Mouse (Mus musculus): ENCODE results near the gene Lpin3. TPM values are rescaled to one million over a fixed set of nuclear protein-coding genes. Genes with fewer than 3 reads are reported as not detected.

Gene Lpin3
- 0.13 and 0.15 TPM in 2 replicates for polyA plus RNA-seq (2015; fragmentation: Nextera tagmentation; extraction: Ambion mirVana)

DNA sequence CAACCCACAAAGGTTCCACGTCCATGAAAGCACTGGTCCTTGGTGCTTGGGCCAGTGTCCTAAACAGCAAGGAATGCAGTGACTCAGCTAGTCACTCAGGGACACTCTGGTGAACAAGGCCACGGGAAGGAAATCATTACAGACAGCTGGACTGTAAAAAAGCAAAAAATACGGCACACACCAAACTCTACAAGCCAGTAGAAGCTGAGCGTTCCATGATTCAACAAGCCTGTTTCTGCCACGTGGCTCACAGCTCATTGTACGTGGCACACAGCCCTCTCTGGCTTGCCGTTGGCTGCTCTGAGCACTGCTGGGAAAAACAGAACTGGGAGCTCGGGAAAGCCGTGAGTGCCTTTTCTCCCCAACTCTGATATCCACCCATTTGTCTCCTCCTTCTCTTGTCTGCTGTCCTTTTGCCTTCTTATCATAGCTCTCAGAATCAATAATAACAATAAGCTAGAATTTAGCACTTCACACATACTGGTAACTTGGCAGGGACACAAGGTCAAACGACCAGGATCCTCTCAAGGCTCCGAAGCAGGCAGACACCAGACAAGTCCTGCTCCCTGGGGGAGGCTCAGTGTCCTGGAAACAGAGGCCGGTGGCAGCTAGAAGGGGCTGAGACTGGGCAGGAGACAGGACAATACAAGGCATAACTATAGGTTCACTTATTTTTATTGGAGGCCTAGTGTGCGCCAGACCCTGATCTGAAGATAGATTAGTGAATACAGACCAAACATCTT lies at the start of gene Lpin3:
Lpin3 (plus strand) TSS at position 218 of the 743 bp plus-strand sequence.
- Histone ChIP-seq H3K4me1 (0 out of 2 replicates have a peak, but pooled peaks cover 3% of the 10 kb centered on the region), H3K27ac (replicated peaks) (no peak within 1 kb of the TSS), H3K9ac (replicated peaks) (no peak within 1 kb of the TSS), H3K27me3 (no peaks in the 10 kb centered on the region), H3K4me2 (replicated peaks) (no peak within 1 kb of the TSS), H3K9me3 (no peaks in the 10 kb centered on the region), H3K4me3 (no peak within 1 kb of the TSS), H3K36me3 (no peaks in the 10 kb centered on the region)
- 68% methylated on average over 13 of the region's 13 CpGs for WGBS
- ATAC-seq (replicated peaks): no peak

DNA sequence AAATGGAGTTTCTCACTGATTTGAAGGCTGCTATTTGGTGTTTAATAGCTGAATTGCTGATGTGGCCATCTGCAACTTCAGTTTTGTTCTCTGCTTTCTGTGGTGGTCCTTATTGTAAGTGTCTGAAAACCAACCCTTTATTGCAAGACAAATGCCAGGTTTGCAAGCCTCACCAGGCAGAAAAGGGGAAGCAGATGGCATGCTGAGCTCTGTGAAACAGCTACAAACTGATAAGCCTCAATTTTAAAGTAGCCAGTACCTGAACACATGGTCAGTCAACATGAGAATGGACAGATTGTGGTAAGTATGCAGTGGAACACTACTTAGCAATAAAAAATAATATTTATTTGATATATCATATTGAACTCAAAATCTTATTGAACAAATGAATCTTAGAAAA lies 39.6 kb upstream of the Lpin3 start:
- Histone ChIP-seq H3K4me3 (no peak overlapping the region), H3K36me3 (no peaks in the 10 kb centered on the region), H3K9me3 (no peaks in the 10 kb centered on the region), H3K27me3 (no peaks in the 10 kb centered on the region), H3K4me1 (0 out of 2 replicates have a peak, but pooled peaks cover 8% of the 10 kb centered on the region), H3K9ac (replicated peaks) (no peak overlapping the region), H3K27ac (replicated peaks) (peak overlapping the region; percentile 56), H3K4me2 (replicated peaks) (no peak overlapping the region)
- no peak for ATAC-seq (replicated peaks)

DNA sequence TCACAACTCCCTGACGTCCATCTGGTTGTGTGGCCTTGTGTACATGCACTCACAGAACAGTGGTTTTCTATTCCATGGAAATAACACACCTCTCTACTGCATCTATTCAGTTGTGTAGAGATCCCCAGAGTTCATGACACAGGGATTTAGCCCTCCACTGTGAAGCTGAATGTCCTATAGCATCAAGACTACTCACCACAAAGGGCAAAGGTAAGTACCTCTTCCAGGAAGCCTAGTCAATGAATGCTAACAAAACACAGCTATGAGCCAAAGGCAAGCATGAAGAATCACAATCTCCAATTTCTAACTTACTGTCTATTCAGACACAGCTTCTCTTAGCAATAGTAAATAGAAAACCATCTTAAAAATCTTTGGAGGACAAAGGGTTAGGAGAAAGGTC lies 32.8 kb upstream of the Lpin3 start:
- Histone ChIP-seq H3K4me2 (replicated peaks) (no peak overlapping the region), H3K9me3 (no peaks in the 10 kb centered on the region), H3K4me1 (no peaks in the 10 kb centered on the region), H3K4me3 (no peak overlapping the region), H3K27ac (replicated peaks) (no peak overlapping the region), H3K27me3 (no peaks in the 10 kb centered on the region), H3K36me3 (no peaks in the 10 kb centered on the region), H3K9ac (replicated peaks) (no peak overlapping the region)
- no peak for ATAC-seq (replicated peaks)
- 82% methylated on average over 1 of the region's 1 CpGs for WGBS

DNA sequence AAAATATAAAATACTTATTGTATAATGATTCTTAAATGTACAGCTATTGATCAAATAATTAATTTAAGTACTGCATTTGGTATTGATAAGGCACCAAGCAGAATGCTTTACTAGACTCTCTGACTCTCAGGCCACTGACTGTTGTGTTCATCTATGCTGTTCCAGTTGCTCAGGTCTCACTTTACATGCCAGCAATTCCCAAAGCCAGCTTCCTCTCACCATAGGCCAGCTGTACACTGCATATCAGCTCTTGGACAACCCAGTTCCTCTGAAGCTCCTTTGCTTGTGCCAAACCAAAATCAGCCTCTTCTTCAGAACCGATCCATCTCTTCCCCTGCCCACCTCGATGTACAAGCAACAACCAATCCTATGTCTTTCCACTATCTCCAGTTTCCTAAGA lies 32.3 kb upstream of the Lpin3 start:
- no peak overlapping the region for H3K27ac ChIP-seq (replicated peaks)
- H3K27me3 ChIP-seq: no peaks in the 10 kb centered on the region
- no peak overlapping the region for H3K4me3 ChIP-seq
- no peak overlapping the region for H3K9ac ChIP-seq (replicated peaks)
- H3K4me1 ChIP-seq: no peaks in the 10 kb centered on the region
- no peaks in the 10 kb centered on the region for H3K9me3 ChIP-seq
- no peak for ATAC-seq (replicated peaks)
- no peak overlapping the region for H3K4me2 ChIP-seq (replicated peaks)
- WGBS: 92% methylated on average over 2 of the region's 2 CpGs
- no peaks in the 10 kb centered on the region for H3K36me3 ChIP-seq

DNA sequence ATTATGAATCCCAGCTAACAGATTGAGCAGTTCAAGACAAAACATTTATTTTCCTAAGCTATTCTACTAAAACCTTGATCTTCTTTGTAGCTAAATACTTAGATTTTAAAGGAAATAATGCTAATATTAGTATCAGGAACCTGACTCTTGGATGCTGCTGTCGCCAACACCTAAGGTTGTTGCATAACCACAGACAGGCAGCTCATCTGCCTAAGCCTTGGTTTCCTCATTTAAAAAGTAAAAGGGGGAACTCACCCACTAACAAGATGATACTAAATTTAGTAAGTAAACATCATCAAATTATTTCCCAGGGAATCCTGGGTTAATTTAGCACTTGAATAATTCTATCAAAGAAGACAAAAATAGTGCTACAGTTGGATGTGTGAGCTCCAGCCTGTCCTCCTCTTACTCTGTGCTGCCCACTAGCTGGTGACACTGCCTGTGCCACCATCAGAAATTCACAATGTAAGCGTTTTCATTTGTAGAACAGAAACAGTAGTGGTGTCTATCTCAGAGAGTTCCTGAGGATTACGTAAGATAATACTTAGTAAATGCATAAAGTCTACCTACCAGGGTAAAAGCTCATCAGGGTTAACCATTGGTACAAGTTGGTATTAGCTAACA lies 30.7 kb upstream of the Lpin3 start:
- Histone ChIP-seq H3K36me3 (no peaks in the 10 kb centered on the region), H3K27ac (replicated peaks) (no peak overlapping the region), H3K4me3 (no peak overlapping the region)

DNA sequence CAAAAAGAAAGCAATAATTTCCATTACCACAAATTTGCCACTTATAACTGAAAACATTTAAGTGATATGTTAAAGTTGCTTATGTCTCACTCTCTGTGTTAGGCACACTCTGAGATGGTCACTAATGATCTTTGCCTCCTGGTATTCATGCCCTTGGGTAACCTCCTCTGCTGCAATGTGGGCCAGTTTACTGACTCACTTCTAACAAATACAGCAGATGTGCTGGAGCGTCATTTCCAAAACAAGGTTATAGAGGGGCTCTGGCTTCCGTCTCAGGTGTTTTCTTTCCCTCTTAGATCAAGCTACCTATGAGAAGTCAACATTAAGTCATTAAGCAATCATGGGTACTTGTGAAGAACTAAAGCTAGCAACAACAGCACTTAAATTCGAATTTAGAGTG lies 30.1 kb upstream of the Lpin3 start:
- 83% methylated on average over 3 of the region's 3 CpGs for WGBS
- H3K4me3 ChIP-seq: no peak overlapping the region
- no peak for ATAC-seq (replicated peaks)
- H3K27ac ChIP-seq (replicated peaks): no peak overlapping the region
- H3K4me2 ChIP-seq (replicated peaks): no peak overlapping the region
- peaks cover 10% of the 10 kb centered on the region; the same call in 1 of the 2 replicates for H3K4me1 ChIP-seq
- H3K36me3 ChIP-seq: no peaks in the 10 kb centered on the region
- H3K27me3 ChIP-seq: no peaks in the 10 kb centered on the region
- H3K9me3 ChIP-seq: no peaks in the 10 kb centered on the region
- H3K9ac ChIP-seq (replicated peaks): no peak overlapping the region

More for the DNA sequence above, 30.7 kb upstream of the Lpin3 start:
- ATAC-seq (replicated peaks): no peak
- H3K27me3 ChIP-seq: no peaks in the 10 kb centered on the region
- no peak overlapping the region for H3K4me2 ChIP-seq (replicated peaks)
- no peak overlapping the region for H3K9ac ChIP-seq (replicated peaks)
- WGBS: 83% methylated on average over 3 of the region's 3 CpGs
- H3K9me3 ChIP-seq: no peaks in the 10 kb centered on the region
- H3K4me1 ChIP-seq: peaks cover 7% of the 10 kb centered on the region; the same call in 1 of the 2 replicates

DNA sequence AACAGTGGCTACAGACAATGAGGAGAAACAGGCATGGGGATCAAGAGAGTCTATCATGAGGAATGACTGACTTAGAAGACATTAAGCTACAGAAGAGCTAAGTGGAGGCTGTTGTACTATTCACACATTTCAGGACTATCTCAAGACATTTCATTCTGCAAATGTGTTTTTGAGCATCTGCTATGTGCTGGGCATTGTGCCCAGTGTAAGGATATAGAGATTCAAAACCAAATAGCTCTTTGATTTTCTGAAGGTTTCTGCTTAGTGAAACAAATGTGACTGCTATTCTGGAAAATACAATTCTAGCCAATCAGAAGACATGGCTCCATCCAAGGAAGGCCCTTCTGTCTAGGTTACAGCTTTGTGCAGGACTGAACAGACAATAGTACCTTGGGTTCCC lies 25.8 kb upstream of the Lpin3 start:
- no peaks in the 10 kb centered on the region for H3K36me3 ChIP-seq
- no peaks in the 10 kb centered on the region for H3K27me3 ChIP-seq
- peak overlapping the region; percentile 65 for H3K27ac ChIP-seq (replicated peaks)
- H3K4me2 ChIP-seq (replicated peaks): no peak overlapping the region
- ATAC-seq (replicated peaks): 0 out of 2 replicates have a peak, but pooled peaks have one; percentile 55
- no peak overlapping the region for H3K9ac ChIP-seq (replicated peaks)
- no peaks in the 10 kb centered on the region for H3K9me3 ChIP-seq
- H3K4me3 ChIP-seq: no peak overlapping the region
- H3K4me1 ChIP-seq: peaks cover 10% of the 10 kb centered on the region; the same call in 1 of the 2 replicates

DNA sequence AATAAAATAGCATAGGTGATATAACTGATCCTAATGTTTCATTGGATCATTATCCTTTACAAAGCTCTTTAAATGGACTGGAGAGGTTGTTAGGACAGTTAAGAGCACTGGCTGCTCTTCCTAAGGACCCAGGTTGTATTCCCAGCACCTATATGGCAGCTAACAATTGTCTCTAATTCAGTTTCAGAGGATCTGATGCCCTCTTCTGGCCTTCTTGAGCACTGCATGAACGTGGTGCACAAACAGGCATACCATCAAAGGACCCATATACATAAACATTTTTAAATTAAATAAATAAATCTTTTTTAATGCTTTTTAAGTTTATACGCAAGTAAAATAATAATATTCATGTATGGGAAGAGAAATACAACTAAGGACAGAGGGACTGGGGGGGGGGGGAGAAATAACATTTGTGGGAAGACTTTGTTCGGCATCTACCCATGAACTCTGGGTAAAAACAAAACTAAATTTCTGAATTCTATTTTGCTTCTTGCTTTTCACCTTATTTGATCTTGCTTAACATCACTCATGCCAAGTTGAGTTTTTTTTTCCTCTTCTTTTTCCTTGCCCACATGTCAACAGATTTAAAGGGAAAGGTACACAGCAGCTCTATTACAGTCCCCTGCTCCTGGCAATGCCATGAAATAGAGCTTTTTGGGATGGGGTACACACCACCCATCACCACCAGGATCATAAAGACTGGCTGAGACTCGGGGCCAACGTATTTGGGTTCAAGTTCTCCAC lies 23.9 kb upstream of the Lpin3 start:
- WGBS: 82% methylated on average over 5 of the region's 5 CpGs
- Histone ChIP-seq H3K27ac (replicated peaks) (no peak overlapping the region), H3K27me3 (no peaks in the 10 kb centered on the region)

DNA sequence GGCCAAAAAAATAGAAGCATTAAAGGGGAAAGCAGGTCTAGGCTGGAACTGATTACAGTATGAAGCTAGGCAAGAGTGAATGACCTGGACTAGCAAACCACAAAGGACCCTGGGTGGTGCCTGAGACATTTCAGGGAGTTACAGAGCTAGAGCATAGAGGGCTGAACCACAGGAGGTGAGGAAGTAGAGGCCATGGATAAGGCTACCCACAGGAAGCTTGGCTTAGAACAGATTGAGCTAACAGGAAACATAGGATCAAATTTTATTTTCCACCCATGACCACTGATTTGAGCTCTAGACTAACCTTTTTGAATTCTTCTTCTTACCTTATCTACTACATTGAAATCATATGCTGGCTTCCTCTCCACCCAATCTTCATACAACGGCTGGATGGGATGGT lies 20.1 kb upstream of the Lpin3 start:
- ATAC-seq (replicated peaks): no peak
- Histone ChIP-seq H3K9ac (replicated peaks) (no peak overlapping the region), H3K36me3 (no peaks in the 10 kb centered on the region), H3K27me3 (no peaks in the 10 kb centered on the region), H3K4me3 (no peak overlapping the region), H3K4me1 (peaks cover 1% of the 10 kb centered on the region; the same call in 1 of the 2 replicates), H3K9me3 (no peaks in the 10 kb centered on the region), H3K4me2 (replicated peaks) (no peak overlapping the region), H3K27ac (replicated peaks) (no peak overlapping the region)
- 81% methylated on average over 1 of the region's 1 CpGs for WGBS

More for the DNA sequence above, 23.9 kb upstream of the Lpin3 start:
- no peaks in the 10 kb centered on the region for H3K36me3 ChIP-seq
- H3K4me3 ChIP-seq: no peak overlapping the region
- H3K4me2 ChIP-seq (replicated peaks): no peak overlapping the region
- no peaks in the 10 kb centered on the region for H3K9me3 ChIP-seq
- no peak overlapping the region for H3K9ac ChIP-seq (replicated peaks)
- peaks cover 10% of the 10 kb centered on the region; the same call in 1 of the 2 replicates for H3K4me1 ChIP-seq
- ATAC-seq (replicated peaks): no peak

DNA sequence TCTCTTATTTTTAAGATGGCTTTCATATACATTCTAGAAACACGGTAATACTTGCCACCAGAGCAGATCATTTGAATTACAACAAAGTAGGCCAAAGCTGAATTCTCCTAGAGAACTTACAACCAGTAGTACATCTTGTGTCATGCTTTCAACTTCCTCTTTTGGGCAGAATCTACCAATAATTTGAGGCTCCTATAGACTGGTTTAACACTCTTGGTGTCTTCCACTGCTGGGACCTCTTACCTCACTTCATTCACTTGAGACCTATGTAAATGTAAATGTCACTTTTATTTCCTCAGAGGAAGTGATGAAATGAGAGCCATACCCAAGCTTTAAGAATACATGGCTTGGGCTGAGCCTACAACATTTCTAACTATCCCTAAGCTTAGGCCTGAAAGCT lies 16.4 kb upstream of the Lpin3 start:
- H3K9me3 ChIP-seq: no peaks in the 10 kb centered on the region
- no peak for ATAC-seq (replicated peaks)
- H3K9ac ChIP-seq (replicated peaks): no peak overlapping the region
- no peak overlapping the region for H3K27ac ChIP-seq (replicated peaks)
- H3K27me3 ChIP-seq: no peaks in the 10 kb centered on the region
- no peaks in the 10 kb centered on the region for H3K36me3 ChIP-seq
- peaks cover 2% of the 10 kb centered on the region; the same call in 1 of the 2 replicates for H3K4me1 ChIP-seq
- no peak overlapping the region for H3K4me2 ChIP-seq (replicated peaks)
- no peak overlapping the region for H3K4me3 ChIP-seq
- 87% methylated on average over 1 of the region's 1 CpGs for WGBS

DNA sequence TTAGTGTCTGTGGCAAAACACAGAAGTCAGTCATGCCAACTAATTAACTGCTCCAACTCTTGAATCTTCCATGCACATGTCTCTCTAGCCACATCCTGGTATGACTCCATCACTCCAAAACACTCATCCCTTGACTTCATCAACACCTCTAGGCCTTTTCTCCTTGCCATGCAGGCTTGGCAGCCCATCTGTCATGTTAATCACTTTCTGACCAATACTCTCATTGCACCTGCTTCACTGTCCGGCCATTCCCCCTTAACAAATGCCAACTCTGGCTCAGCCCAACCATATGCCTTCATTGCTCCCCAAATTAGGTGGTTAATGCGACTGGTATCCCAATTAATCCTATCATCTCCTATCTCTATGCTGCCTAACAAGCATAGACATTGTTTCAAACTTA lies 15.2 kb upstream of the Lpin3 start:
- Histone ChIP-seq H3K27ac (replicated peaks) (no peak overlapping the region), H3K4me2 (replicated peaks) (no peak overlapping the region), H3K9ac (replicated peaks) (no peak overlapping the region), H3K9me3 (no peaks in the 10 kb centered on the region), H3K36me3 (no peaks in the 10 kb centered on the region), H3K4me1 (peaks cover 2% of the 10 kb centered on the region; the same call in 1 of the 2 replicates), H3K4me3 (no peak overlapping the region), H3K27me3 (no peaks in the 10 kb centered on the region)
- no peak for ATAC-seq (replicated peaks)
- 45% methylated on average over 2 of the region's 2 CpGs for WGBS

DNA sequence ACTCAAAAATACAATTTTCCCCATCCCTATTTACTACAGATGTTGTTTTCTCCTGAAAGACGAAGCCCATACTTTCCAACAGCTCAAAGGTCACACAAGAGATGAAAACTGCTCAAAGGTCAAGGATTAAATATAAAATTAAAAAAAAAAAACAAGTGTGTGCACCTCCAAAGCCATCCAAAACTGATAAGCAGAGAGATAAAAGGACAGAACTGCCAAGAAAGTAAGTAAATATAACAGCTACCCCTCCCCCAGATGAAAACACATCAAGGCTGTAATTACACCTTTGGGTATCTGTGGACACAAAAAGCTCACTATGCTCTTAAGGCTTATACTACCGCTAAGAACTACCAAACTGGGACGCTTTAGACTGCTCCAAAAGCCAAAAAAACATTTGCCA lies 11.0 kb upstream of the Lpin3 start:
- Histone ChIP-seq H3K9ac (replicated peaks) (no peak overlapping the region), H3K36me3 (no peaks in the 10 kb centered on the region), H3K9me3 (no peaks in the 10 kb centered on the region), H3K27ac (replicated peaks) (no peak overlapping the region), H3K4me3 (no peak overlapping the region), H3K4me2 (replicated peaks) (no peak overlapping the region), H3K4me1 (peaks cover 19% of the 10 kb centered on the region), H3K27me3 (no peaks in the 10 kb centered on the region)
- no peak for ATAC-seq (replicated peaks)
- 74% methylated on average over 3 of the region's 3 CpGs for WGBS

All from forebrain, embryonic 15.5 days (tissue).